Mouse (Mus musculus) heart, adult 2 months (tissue): ENCODE results near the gene Birc3. TPM values are rescaled to one million over a fixed set of nuclear protein-coding genes. Genes with fewer than 3 reads are reported as not detected.
A peak's percentile ranks its signal among the peaks of the same experiment; 100 is the strongest.

Experiments used
- DNase-seq, 2 experiments: peaks; one replicate each; pipeline ENCODE4 v3.0.0; 2021
- H3K27ac ChIP-seq: fragments of 200-600 bp; 2 replicates; pipeline ENCODE4 v1.8.1; 2022
- H3K27me3 ChIP-seq: fragments of 200-500 bp; 2 replicates; pipeline ENCODE4 v1.6.1; 2012; ENCODE audit warnings: mild to moderate bottlenecking, low read length, inconsistent platforms, mixed read lengths; ENCODE audit not compliant: control insufficient read depth, insufficient read depth
- H3K36me3 ChIP-seq: fragments of 200-500 bp; 2 replicates; pipeline ENCODE4 v1.6.1; 2012; ENCODE audit warnings: low read length, inconsistent platforms; ENCODE audit not compliant: control insufficient read depth, insufficient read depth
- H3K4me1 ChIP-seq: fragments of 200-500 bp; 2 replicates; pipeline ENCODE4 v1.6.1; 2011; ENCODE audit warnings: low read length; ENCODE audit not compliant: control insufficient read depth, insufficient read depth
- H3K4me3 ChIP-seq: fragments of 200-600 bp; 2 replicates; pipeline ENCODE4 v1.8.1; 2022
- H3K79me2 ChIP-seq: fragments of 200-500 bp; replicated peaks from 2 replicates; pipeline ENCODE4 v1.6.1; 2012; ENCODE audit warnings: mild to moderate bottlenecking, inconsistent platforms, low read length, moderate library complexity, mixed read lengths; ENCODE audit not compliant: control insufficient read depth, insufficient read depth
- H3K9ac ChIP-seq: fragments of 200-500 bp; 2 replicates; pipeline ENCODE4 v1.6.1; 2012; ENCODE audit warnings: low read depth, mild to moderate bottlenecking, control low read depth, inconsistent platforms, low read length, mixed read lengths
- CTCF ChIP-seq: fragments of 200-600 bp; IDR thresholded peaks from 2 replicates; pipeline ENCODE4 v1.8.1; 2022; ENCODE audit warnings: antibody characterized with exemption, mild to moderate bottlenecking, moderate library complexity
- EP300 ChIP-seq: fragments of 200-500 bp; IDR thresholded peaks from 2 replicates; pipeline ENCODE4 v1.6.1; 2011; ENCODE audit warnings: low read depth, low read length, control low read depth; ENCODE audit not compliant: insufficient read depth
- POLR2A ChIP-seq: fragments of 200-500 bp; IDR thresholded peaks from 2 replicates; pipeline ENCODE4 v1.6.1; 2011; ENCODE audit warnings: mild to moderate bottlenecking, low read depth, low read length, control low read depth; ENCODE audit not compliant: insufficient read depth
- WGBS: fragments of 180-500 bp; shearing (Covaris S2); methylation state at CpG from one replicate; pipeline ENCODE4 v1.1.7; 2018; 5-methylcytosine and 5-hydroxymethylcytosine counted together
- intact Hi-C: fragments of 180-260 bp; cut with DNase I; formaldehyde crosslinking; loops from one replicate; pipeline ENCODE4 v1.15.1; 2025
- polyA plus RNA-seq: library from polyadenylated mRNA; depleted of rRNA; stranded (reverse); fragments of >200 nt; gene quantifications from 2 replicates; pipeline ENCODE4 v1.2.3, GENCODE M21; 2012; rRNA removed
- total RNA-seq, 2 experiments: library from RNA; stranded (reverse); gene quantifications; 2 replicates each; pipeline ENCODE4 v1.2.3; 2021

Gene Birc3
- total and polyA plus RNA-seq, 3 experiments = 8.7 to 9.7 (median 9.0) TPM

GRCm38 (mm10) chr9:7828706-7829105, 44.3 kb downstream of the Birc3 start:
- Histone ChIP-seq H3K27ac (peak overlapping the region; percentile 32), H3K9ac (no peak overlapping the region), H3K79me2 (peaks cover 5% of the 10 kb centered on the region; the same call in 1 of the 2 replicates), H3K36me3 (peaks cover 42% of the 10 kb centered on the region), H3K4me1 (peaks cover 20% of the 10 kb centered on the region), H3K27me3 (no peaks in the 10 kb centered on the region), H3K4me3 (no peak overlapping the region)
- WGBS = 52% methylated on average over 4 of the region's 4 CpGs
- intact Hi-C loops = loop anchor here (5.0 kb wide), 1 partner anchor 69 kb away; no protein-coding TSS in a partner anchor
- TF ChIP-seq POLR2A (no peak), EP300 (no peak), CTCF (no peak)
- no peak for DNase-seq

DNA sequence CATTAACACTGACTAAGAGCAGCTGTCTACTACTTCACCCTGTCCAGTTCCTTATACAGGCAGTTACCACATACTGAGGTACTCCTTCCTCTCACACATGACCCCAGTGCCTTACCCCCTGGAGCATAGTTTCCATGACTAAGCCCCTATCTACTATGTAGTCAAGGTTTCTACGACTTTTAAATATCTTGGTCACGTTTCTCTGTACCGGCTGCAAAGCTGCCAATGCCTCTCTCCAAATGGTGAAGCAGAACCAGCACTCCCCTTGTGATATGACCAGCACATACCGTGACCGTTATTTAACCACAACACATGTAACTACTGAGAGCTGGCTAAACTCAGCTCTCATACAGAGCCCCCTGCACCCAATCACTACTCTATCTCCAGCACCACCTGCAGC, 48.1 kb downstream of the Birc3 start:
- TF ChIP-seq CTCF = no peak
- no peak for TF ChIP-seq POLR2A
- TF ChIP-seq EP300 = no peak
- H3K79me2 ChIP-seq = peaks cover 7% of the 10 kb centered on the region; the same call in 1 of the 2 replicates
- intact Hi-C loops = loop anchor here (5.0 kb wide), 2 partner anchors 72 to 113 kb away; no protein-coding TSS in a partner anchor

DNA sequence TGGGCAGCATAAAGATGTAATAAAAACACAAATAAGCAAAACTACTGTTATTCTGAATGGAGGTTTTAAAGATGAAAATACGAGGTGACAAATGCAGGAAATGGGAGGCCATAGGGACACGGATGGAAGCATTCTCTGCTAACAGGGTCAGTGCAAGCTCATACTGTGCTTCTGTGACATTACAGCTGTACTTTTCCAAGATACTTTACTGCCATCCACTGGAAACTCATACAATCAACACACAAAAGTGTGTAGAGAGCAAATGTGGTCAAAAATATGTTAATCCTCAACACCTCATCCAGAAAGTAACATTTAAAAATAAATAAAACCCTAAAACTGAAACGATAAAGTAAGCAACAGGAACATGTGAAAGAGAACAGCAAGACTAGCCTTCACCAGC, 50.2 kb downstream of the Birc3 start:
- no peak overlapping the region for H3K9ac ChIP-seq
- H3K4me3 ChIP-seq = no peak overlapping the region
- peaks cover 5% of the 10 kb centered on the region; the same call in 1 of the 2 replicates for H3K79me2 ChIP-seq
- WGBS = 52% methylated on average over 3 of the region's 3 CpGs
- H3K27me3 ChIP-seq = no peaks in the 10 kb centered on the region
- intact Hi-C loops = loop anchor here (5.0 kb wide), 1 partner anchor 110 kb away; no protein-coding TSS in a partner anchor
- no peak for DNase-seq
- peaks cover 3% of the 10 kb centered on the region for H3K4me1 ChIP-seq
- H3K27ac ChIP-seq = no peak overlapping the region
- TF ChIP-seq CTCF = peak; percentile 49
- TF ChIP-seq EP300 = no peak
- H3K36me3 ChIP-seq = peaks cover 7% of the 10 kb centered on the region

More for the DNA sequence above, 48.1 kb downstream of the Birc3 start:
- Histone ChIP-seq H3K27ac (no peak overlapping the region), H3K9ac (no peak overlapping the region), H3K4me3 (no peak overlapping the region), H3K4me1 (peaks cover 8% of the 10 kb centered on the region), H3K27me3 (no peaks in the 10 kb centered on the region), H3K36me3 (peaks cover 16% of the 10 kb centered on the region)
- DNase-seq = no peak
- WGBS = 56% methylated on average over 5 of the region's 5 CpGs

DNA sequence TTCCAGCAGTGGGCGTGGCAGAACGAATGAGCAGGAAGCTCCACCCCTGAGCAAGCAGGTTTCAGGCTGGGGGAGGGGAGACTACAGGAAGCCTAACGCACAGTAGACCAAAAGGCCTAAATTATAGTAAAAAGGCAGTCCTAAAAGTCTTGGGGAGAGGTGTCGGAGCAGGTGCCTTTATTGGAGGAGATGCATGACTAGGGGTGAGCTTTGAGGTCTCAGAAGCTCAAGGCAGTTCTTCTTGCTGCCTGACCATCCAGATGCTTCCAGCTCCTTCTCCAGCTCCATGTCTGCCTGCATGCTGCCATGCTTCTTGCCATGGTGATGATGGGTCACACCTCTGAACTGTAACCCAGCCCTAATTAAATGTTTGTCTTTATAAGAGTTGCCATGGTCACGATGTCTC, 67.9 kb downstream of the Birc3 start:
- Histone ChIP-seq H3K79me2 (no peaks in the 10 kb centered on the region), H3K9ac (no peak overlapping the region), H3K27ac (no peak overlapping the region), H3K36me3 (no peaks in the 10 kb centered on the region), H3K4me1 (no peaks in the 10 kb centered on the region), H3K27me3 (no peaks in the 10 kb centered on the region), H3K4me3 (no peak overlapping the region)
- WGBS = 61% methylated on average over 5 of the region's 5 CpGs
- TF ChIP-seq CTCF (no peak), EP300 (no peak), POLR2A (no peak)
- DNase-seq = no peak
- intact Hi-C loops = no loop called here

Other genes with a start within 250 kb of the Birc3 start
- not detected for gene Mmp20, start 245.0 kb downstream of the Birc3 start, total RNA-seq
- not detected in 2 replicates for gene Mmp20, start 245.0 kb downstream of the Birc3 start, polyA plus RNA-seq
- gene Mmp7, start 181.1 kb downstream of the Birc3 start, total RNA-seq = not detected
- not detected in 2 replicates for gene Mmp7, start 181.1 kb downstream of the Birc3 start, polyA plus RNA-seq
- gene Tmem123, start 109.1 kb downstream of the Birc3 start, total RNA-seq = 10 to 100 TPM; 38.8 to 44.8 TPM
- gene Tmem123, start 109.1 kb downstream of the Birc3 start, polyA plus RNA-seq = 35.6 and 63.3 TPM in 2 replicates
- gene Birc2, start 36.1 kb downstream of the Birc3 start, total RNA-seq = 10 to 100 TPM; 22.0 to 28.2 TPM
- 12.9 and 20.7 TPM in 2 replicates for gene Birc2, start 36.1 kb downstream of the Birc3 start, polyA plus RNA-seq
- 10 to 100 TPM; 70.7 to 71.9 TPM for gene Yap1, start 131.4 kb upstream of the Birc3 start, total RNA-seq
- gene Yap1, start 131.4 kb upstream of the Birc3 start, polyA plus RNA-seq = 37.9 and 51.1 TPM in 2 replicates
- under 1 TPM; 0.55 to 0.70 TPM for gene Cfap300, start 169.6 kb upstream of the Birc3 start, total RNA-seq
- gene Cfap300, start 169.6 kb upstream of the Birc3 start, polyA plus RNA-seq = 0.73 and 0.76 TPM in 2 replicates